Mouse (Mus musculus): ENCODE results near the gene Slc25a11. TPM values are rescaled to one million over a fixed set of nuclear protein-coding genes. Genes with fewer than 3 reads are reported as not detected.

Gene Slc25a11
- polyA plus RNA-seq, 1 experiment, result 2.2 TPM

DNA sequence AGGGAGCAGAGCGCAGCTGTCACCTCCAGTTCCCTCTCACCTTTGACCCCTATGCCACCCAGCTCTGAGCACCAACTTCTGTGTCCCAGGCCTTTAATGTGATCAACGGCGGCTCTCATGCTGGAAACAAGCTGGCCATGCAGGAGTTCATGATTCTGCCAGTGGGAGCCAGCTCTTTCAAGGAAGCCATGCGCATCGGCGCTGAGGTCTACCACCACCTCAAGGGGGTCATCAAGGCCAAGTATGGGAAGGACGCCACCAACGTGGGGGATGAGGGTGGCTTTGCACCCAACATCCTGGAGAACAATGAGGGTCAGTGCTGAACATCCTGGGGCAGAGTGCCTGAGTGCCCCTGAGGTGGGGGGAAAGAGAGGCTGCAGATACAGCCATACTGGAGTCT lies 13.3 kb upstream of the Slc25a11 start:
- Histone ChIP-seq H3K9me3 (ENCODE audit: control insufficient read depth, low read length) (no peaks in the 10 kb centered on the region), H3K4me3 (replicated peaks) (no peak overlapping the region), H3K36me3 (ENCODE audit: control insufficient read depth) (peaks cover 50% of the 10 kb centered on the region), H3K4me1 (ENCODE audit: control insufficient read depth) (peaks cover 22% of the 10 kb centered on the region), H3K27me3 (ENCODE audit: control insufficient read depth) (peaks cover 15% of the 10 kb centered on the region)
- no peak for TF ChIP-seq GATA1 (IDR thresholded peaks at IDR 0.05; ENCODE audit: low read length)
- no peak for TF ChIP-seq TAL1 (IDR thresholded peaks at IDR 0.05; ENCODE audit: low read length)

GRCm38 (mm10) chr11:70658942-70659341 lies 11.7 kb upstream of the Slc25a11 start:
- peaks cover 34% of the 10 kb centered on the region for H3K36me3 ChIP-seq (ENCODE audit: control insufficient read depth)
- H3K4me3 ChIP-seq (replicated peaks), result no peak overlapping the region
- H3K27me3 ChIP-seq (ENCODE audit: control insufficient read depth), result peaks cover 16% of the 10 kb centered on the region
- TF ChIP-seq TAL1 (IDR thresholded peaks at IDR 0.05; ENCODE audit: low read length), result no peak
- H3K9me3 ChIP-seq (ENCODE audit: control insufficient read depth, low read length), result no peaks in the 10 kb centered on the region
- H3K4me1 ChIP-seq (ENCODE audit: control insufficient read depth), result peaks cover 30% of the 10 kb centered on the region

- no peak for TF ChIP-seq GATA1 (IDR thresholded peaks at IDR 0.05; ENCODE audit: low read length)
- TF ChIP-seq TAL1 (IDR thresholded peaks at IDR 0.05; ENCODE audit: low read length), result no peak
- H3K4me1 ChIP-seq (ENCODE audit: control insufficient read depth), result peaks cover 32% of the 10 kb centered on the region
- H3K9me3 ChIP-seq (ENCODE audit: control insufficient read depth, low read length), result no peaks in the 10 kb centered on the region
- H3K36me3 ChIP-seq (ENCODE audit: control insufficient read depth), result peaks cover 30% of the 10 kb centered on the region
- no peak overlapping the region for H3K4me3 ChIP-seq (replicated peaks)
- peaks cover 16% of the 10 kb centered on the region for H3K27me3 ChIP-seq (ENCODE audit: control insufficient read depth)
Measured at GRCm38 (mm10) chr11:70658521-70658920, 11.2 kb upstream of the Slc25a11 start.

DNA sequence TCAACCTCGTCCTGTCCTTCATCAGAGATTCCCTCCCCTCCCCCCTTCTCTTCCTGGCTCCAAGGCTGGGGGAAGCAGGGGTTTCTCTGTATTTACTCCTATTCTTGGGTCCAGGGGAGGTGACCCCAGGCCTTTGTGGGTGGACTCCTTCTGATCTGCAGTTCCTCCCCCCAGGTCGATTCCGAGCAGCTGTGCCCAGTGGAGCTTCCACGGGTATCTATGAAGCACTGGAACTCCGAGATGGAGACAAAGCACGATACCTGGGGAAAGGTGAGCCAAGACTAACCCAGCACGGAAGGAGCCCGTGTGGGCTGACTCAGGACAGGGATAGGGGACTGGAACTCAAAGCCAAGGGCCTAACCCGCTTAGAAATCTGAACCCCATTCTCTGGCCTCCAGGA lies 10.7 kb upstream of the Slc25a11 start:
- H3K4me3 ChIP-seq (replicated peaks), result no peak overlapping the region
- TF ChIP-seq GATA1 (IDR thresholded peaks at IDR 0.05; ENCODE audit: low read length) (no peak), TAL1 (IDR thresholded peaks at IDR 0.05; ENCODE audit: low read length) (no peak)
- peaks cover 27% of the 10 kb centered on the region for H3K36me3 ChIP-seq (ENCODE audit: control insufficient read depth)
- H3K27me3 ChIP-seq (ENCODE audit: control insufficient read depth), result peaks cover 16% of the 10 kb centered on the region
- H3K4me1 ChIP-seq (ENCODE audit: control insufficient read depth), result peaks cover 38% of the 10 kb centered on the region
- no peaks in the 10 kb centered on the region for H3K9me3 ChIP-seq (ENCODE audit: control insufficient read depth, low read length)

GRCm38 (mm10) chr11:70657573-70657972 lies 10.3 kb upstream of the Slc25a11 start:
- H3K36me3 ChIP-seq (ENCODE audit: control insufficient read depth), result peaks cover 27% of the 10 kb centered on the region
- no peak overlapping the region for H3K4me3 ChIP-seq (replicated peaks)
- peaks cover 16% of the 10 kb centered on the region for H3K27me3 ChIP-seq (ENCODE audit: control insufficient read depth)
- peaks cover 42% of the 10 kb centered on the region for H3K4me1 ChIP-seq (ENCODE audit: control insufficient read depth)
- TF ChIP-seq TAL1 (IDR thresholded peaks at IDR 0.05; ENCODE audit: low read length) (no peak), GATA1 (IDR thresholded peaks at IDR 0.05; ENCODE audit: low read length) (no peak)
- no peaks in the 10 kb centered on the region for H3K9me3 ChIP-seq (ENCODE audit: control insufficient read depth, low read length)

DNA sequence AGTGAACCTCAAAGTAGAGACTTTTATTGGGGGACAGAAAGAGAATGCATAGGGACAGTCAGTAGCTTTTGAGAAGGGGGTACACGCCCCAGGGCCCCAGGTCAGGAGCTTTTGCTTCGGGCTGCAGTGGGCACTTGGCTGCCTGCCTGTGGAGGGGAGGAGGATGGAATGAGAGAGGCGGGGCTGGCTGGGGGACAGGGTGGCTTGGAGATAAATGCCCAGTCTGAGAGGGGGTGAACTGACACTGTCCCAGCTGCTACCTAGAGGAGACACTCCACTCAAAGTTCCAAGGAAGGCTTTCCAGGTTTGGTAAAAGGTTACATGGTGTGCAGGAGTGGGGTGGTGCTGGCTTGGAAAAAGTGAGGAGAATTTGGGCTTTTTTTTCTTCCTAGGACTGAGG lies 9.7 kb upstream of the Slc25a11 start, which contains the start of gene Eno3:
TSS of gene Eno3 (plus strand) at position 239 of the 400 bp plus-strand sequence.
- H3K9me3 ChIP-seq (ENCODE audit: control insufficient read depth, low read length), result no peaks in the 10 kb centered on the region
- H3K4me1 ChIP-seq (ENCODE audit: control insufficient read depth), result peaks cover 48% of the 10 kb centered on the region
- peaks cover 16% of the 10 kb centered on the region for H3K27me3 ChIP-seq (ENCODE audit: control insufficient read depth)
- no peak for TF ChIP-seq TAL1 (IDR thresholded peaks at IDR 0.05; ENCODE audit: low read length)
- TF ChIP-seq GATA1 (IDR thresholded peaks at IDR 0.05; ENCODE audit: low read length), result no peak
- peak within 1 kb of the TSS; percentile 79 for H3K4me3 ChIP-seq (replicated peaks)
- H3K36me3 ChIP-seq (ENCODE audit: control insufficient read depth), result peaks cover 27% of the 10 kb centered on the region

DNA sequence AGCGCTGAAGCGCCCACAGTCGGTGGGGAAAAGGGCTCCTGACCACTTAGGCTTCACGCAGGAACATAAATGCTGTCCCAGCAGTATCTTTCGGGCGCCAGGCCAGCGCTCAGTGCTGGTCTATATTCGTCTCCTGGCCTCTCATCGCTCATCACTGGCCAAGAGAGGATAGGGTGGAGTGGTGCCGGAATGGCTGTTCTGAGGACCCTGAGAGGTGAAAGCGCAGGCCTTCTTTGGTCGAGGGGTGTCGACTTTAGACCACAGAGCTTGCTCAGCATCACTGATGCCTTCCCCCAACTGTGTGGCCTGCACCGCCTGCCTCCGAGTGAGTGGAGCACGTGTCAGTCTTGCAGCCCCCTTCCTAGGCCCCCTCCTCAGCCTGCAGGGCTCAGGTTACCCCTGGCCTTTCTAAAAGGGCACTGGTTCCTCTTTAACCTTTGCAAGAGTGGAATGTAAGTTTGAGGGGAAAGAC lies 9.2 kb upstream of the Slc25a11 start:
- Histone ChIP-seq H3K9me3 (ENCODE audit: control insufficient read depth, low read length) (no peaks in the 10 kb centered on the region), H3K4me3 (replicated peaks) (peak overlapping the region; percentile 79), H3K4me1 (ENCODE audit: control insufficient read depth) (peaks cover 53% of the 10 kb centered on the region), H3K27me3 (ENCODE audit: control insufficient read depth) (peaks cover 16% of the 10 kb centered on the region), H3K36me3 (ENCODE audit: control insufficient read depth) (peaks cover 27% of the 10 kb centered on the region)
- no peak for TF ChIP-seq GATA1 (IDR thresholded peaks at IDR 0.05; ENCODE audit: low read length)
- TF ChIP-seq TAL1 (IDR thresholded peaks at IDR 0.05; ENCODE audit: low read length), result no peak

DNA sequence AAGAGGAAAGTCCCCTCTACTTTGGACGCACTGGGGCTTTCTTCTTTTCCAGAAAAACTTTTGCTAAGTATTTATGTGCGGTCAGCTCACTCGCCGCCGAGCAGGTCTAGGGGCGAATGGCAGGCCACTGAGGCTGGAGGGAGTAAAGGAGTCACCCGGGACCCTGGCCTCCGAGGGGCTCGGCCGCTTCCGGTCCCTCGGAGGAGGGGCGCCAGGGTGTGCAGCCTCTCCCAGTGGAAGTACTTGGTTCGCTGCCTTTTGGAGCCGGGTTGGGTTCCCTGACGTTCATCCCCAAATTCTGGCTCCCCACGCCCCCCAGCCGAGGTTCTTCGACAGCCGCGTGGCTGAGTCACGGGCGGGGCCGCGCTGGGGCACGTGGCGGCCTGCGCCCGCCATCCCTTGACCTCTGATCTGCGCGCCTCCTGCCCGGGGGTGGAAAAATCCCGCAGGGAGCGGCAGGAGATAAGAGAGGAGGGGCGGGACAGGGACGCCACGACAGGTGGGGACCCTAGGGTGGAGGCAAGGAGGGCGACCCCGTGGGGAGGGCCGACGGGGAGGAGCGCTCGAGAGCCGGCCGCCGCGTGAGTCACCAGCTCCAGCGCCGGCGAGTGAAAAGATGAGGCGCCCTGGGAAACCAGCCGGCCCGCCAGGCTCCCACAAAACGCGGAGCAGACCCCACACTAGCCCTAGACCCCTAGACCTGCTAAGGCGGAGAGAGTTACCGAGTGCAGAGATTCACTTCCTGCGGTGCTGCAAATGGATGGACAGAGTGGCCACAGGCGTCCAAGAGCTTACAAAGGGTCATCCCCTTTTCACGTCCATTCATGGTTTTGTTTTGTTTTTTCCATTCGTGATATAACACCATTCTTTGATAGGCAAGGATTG lies 8.5 kb upstream of the Slc25a11 start:
- peaks cover 59% of the 10 kb centered on the region for H3K4me1 ChIP-seq (ENCODE audit: control insufficient read depth)
- peaks cover 16% of the 10 kb centered on the region for H3K27me3 ChIP-seq (ENCODE audit: control insufficient read depth)
- TF ChIP-seq GATA1 (IDR thresholded peaks at IDR 0.05; ENCODE audit: low read length) (no peak), TAL1 (IDR thresholded peaks at IDR 0.05; ENCODE audit: low read length) (no peak)
- H3K36me3 ChIP-seq (ENCODE audit: control insufficient read depth), result peaks cover 28% of the 10 kb centered on the region
- H3K9me3 ChIP-seq (ENCODE audit: control insufficient read depth, low read length), result no peaks in the 10 kb centered on the region
- peak overlapping the region; percentile 79 for H3K4me3 ChIP-seq (replicated peaks)

- TF ChIP-seq GATA1 (IDR thresholded peaks at IDR 0.05; ENCODE audit: low read length) (no peak), TAL1 (IDR thresholded peaks at IDR 0.05; ENCODE audit: low read length) (no peak)
- peaks cover 31% of the 10 kb centered on the region for H3K36me3 ChIP-seq (ENCODE audit: control insufficient read depth)
- H3K27me3 ChIP-seq (ENCODE audit: control insufficient read depth), result peaks cover 16% of the 10 kb centered on the region
- H3K4me1 ChIP-seq (ENCODE audit: control insufficient read depth), result peaks cover 67% of the 10 kb centered on the region
- H3K9me3 ChIP-seq (ENCODE audit: control insufficient read depth, low read length), result no peaks in the 10 kb centered on the region
- H3K4me3 ChIP-seq (replicated peaks), result peak overlapping the region; percentile 79
Measured at GRCm38 (mm10) chr11:70654923-70655570, 7.8 kb upstream of the Slc25a11 start.
